Mouse (Mus musculus) intestine, postnatal 0 days (tissue): ENCODE data around the gene Lamtor1. TPM values are rescaled to one million over a fixed set of nuclear protein-coding genes. Genes with fewer than 3 reads are reported as not detected.
"Not testable (repeated sequence)": the region's sequence is repeated elsewhere in the genome, so short reads cannot be mapped to it uniquely, and the experiment has no call there.

Experiments used
- ATAC-seq: fragments of 200-750 bp; cut with Nextera tagmentation; 2 replicates; pipeline ENCODE4 v1.8.0; 2017; ENCODE audit warnings: mild to moderate bottlenecking, moderate TSS enrichment, moderate library complexity
- H3K27ac ChIP-seq: fragments of 300-500 bp; sonication (generic); 2 replicates; pipeline ENCODE4 v1.5.1; 2014; ENCODE audit warnings: mild to moderate bottlenecking, low read depth, low read length, moderate library complexity
- H3K27me3 ChIP-seq: fragments of 300-500 bp; sonication (generic); replicated peaks from 2 replicates; pipeline ENCODE4 v1.6.1; 2014; ENCODE audit warnings: low read length, mixed read lengths; ENCODE audit not compliant: control insufficient read depth, insufficient read depth
- H3K36me3 ChIP-seq: fragments of 300-500 bp; sonication (generic); 2 replicates; pipeline ENCODE4 v1.6.1; 2014; ENCODE audit warnings: mild to moderate bottlenecking, moderate library complexity; ENCODE audit not compliant: control insufficient read depth, insufficient read depth
- H3K4me1 ChIP-seq: fragments of 300-500 bp; sonication (generic); replicated peaks from 2 replicates; pipeline ENCODE4 v1.6.1; 2014; ENCODE audit warnings: antibody characterized with exemption, low read length, mixed read lengths; ENCODE audit not compliant: control insufficient read depth, insufficient read depth
- H3K4me2 ChIP-seq: fragments of 300-500 bp; sonication (generic); replicated peaks from 2 replicates; pipeline ENCODE4 v1.6.1; 2014; ENCODE audit warnings: low read depth, mild to moderate bottlenecking, moderate library complexity
- H3K4me3 ChIP-seq: fragments of 300-500 bp; sonication (generic); 2 replicates; pipeline ENCODE4 v1.5.1; 2014; ENCODE audit warnings: low read depth, low read length
- H3K9ac ChIP-seq: fragments of 300-500 bp; sonication (generic); 2 replicates; pipeline ENCODE4 v1.6.1; 2014; ENCODE audit warnings: mild to moderate bottlenecking, low read depth, low read length
- H3K9me3 ChIP-seq: fragments of 300-500 bp; sonication (generic); 2 replicates; pipeline ENCODE4 v1.6.1; 2016; ENCODE audit warnings: mixed run types; ENCODE audit not compliant: control insufficient read depth
- CTCF ChIP-seq: sonication (generic); IDR thresholded peaks from 2 replicates; pipeline ENCODE4 v1.5.1; 2016; ENCODE audit warnings: low read depth, mild to moderate bottlenecking, control low read depth, antibody characterized with exemption, moderate library complexity
- WGBS: fragments of 180-500 bp; shearing (Covaris S2); extraction: QIAGEN DNeasy Blood & Tissue Kit; methylation state at CpG from one replicate; pipeline ENCODE4 v1.1.7; 2014; 5-methylcytosine and 5-hydroxymethylcytosine counted together
- polyA plus RNA-seq: library from polyadenylated mRNA; unstranded; fragments of >200 nt; fragmentation: Nextera tagmentation; extraction: Ambion mirVana; gene quantifications from 2 replicates; pipeline ENCODE4 v1.2.1, GENCODE M21; 2015

Gene Lamtor1
- polyA plus RNA-seq, 1 experiment from 2014 or later = 179 TPM

GRCm38 (mm10) chr7:101906696-101907095, 992 bp downstream of the Lamtor1 start:
- WGBS = 50% methylated on average over 8 of the region's 8 CpGs
- Histone ChIP-seq H3K36me3 (peaks cover 19% of the 10 kb centered on the region), H3K9ac (peak overlapping the region; percentile 92), H3K9me3 (no peaks in the 10 kb centered on the region), H3K4me1 (no peaks in the 10 kb centered on the region; the same call in none of the 2 replicates), H3K27me3 (no peaks in the 10 kb centered on the region), H3K4me2 (peak overlapping the region; percentile 73), H3K4me3 (peak overlapping the region; percentile 86), H3K27ac (peak overlapping the region; percentile 97)
- no peak for TF ChIP-seq CTCF
- no peak for ATAC-seq

- no peaks in the 10 kb centered on the region for H3K9me3 ChIP-seq
- no peak for ATAC-seq
- H3K27me3 ChIP-seq = no peaks in the 10 kb centered on the region
- H3K9ac ChIP-seq = no peak overlapping the region
- peak overlapping the region; percentile 43 for H3K4me2 ChIP-seq
- peaks cover 36% of the 10 kb centered on the region for H3K36me3 ChIP-seq
- peak overlapping the region; percentile 57; the same call in 1 of the 2 replicates for H3K27ac ChIP-seq
- no peaks in the 10 kb centered on the region; the same call in none of the 2 replicates for H3K4me1 ChIP-seq
- 36% methylated on average over 4 of the region's 4 CpGs for WGBS
- H3K4me3 ChIP-seq = no peak overlapping the region
- 0 out of 2 replicates have a peak, but pooled peaks have one; percentile 12 for TF ChIP-seq CTCF
Observed at GRCm38 (mm10) chr7:101908367-101908766, 2.7 kb downstream of the Lamtor1 start.

GRCm38 (mm10) chr7:101910138-101910537, 4.4 kb downstream of the Lamtor1 start:
- H3K36me3 ChIP-seq = peaks cover 51% of the 10 kb centered on the region
- 84% methylated on average over 4 of the region's 4 CpGs for WGBS
- TF ChIP-seq CTCF = no peak

GRCm38 (mm10) chr7:101911982-101912381, 6.3 kb downstream of the Lamtor1 start:
- no peaks in the 10 kb centered on the region for H3K9me3 ChIP-seq
- no peak overlapping the region for H3K4me3 ChIP-seq
- peak; percentile 42 for TF ChIP-seq CTCF
- no peaks in the 10 kb centered on the region for H3K27me3 ChIP-seq
- no peak overlapping the region for H3K27ac ChIP-seq
- no peaks in the 10 kb centered on the region for H3K4me1 ChIP-seq
- ATAC-seq = no peak
- no peak overlapping the region for H3K9ac ChIP-seq
- no peak overlapping the region for H3K4me2 ChIP-seq
- H3K36me3 ChIP-seq = peaks cover 54% of the 10 kb centered on the region
- WGBS = 64% methylated on average over 3 of the region's 3 CpGs

More at GRCm38 (mm10) chr7:101910138-101910537, 4.4 kb downstream of the Lamtor1 start:
- ATAC-seq = no peak
- Histone ChIP-seq H3K27ac (no peak overlapping the region), H3K9me3 (no peaks in the 10 kb centered on the region), H3K4me2 (no peak overlapping the region), H3K4me1 (no peaks in the 10 kb centered on the region; the same call in none of the 2 replicates), H3K27me3 (no peaks in the 10 kb centered on the region), H3K9ac (no peak overlapping the region), H3K4me3 (no peak overlapping the region)

- H3K9me3 ChIP-seq = no peaks in the 10 kb centered on the region
- no peak overlapping the region for H3K4me2 ChIP-seq
- H3K4me3 ChIP-seq = no peak overlapping the region
- TF ChIP-seq CTCF = peak; percentile 94
- peak; percentile 32; the same call in 1 of the 2 replicates for ATAC-seq
- 10% methylated on average over 1 of the region's 1 CpGs for WGBS
- H3K36me3 ChIP-seq = peaks cover 21% of the 10 kb centered on the region
- H3K4me1 ChIP-seq = no peaks in the 10 kb centered on the region
- H3K27ac ChIP-seq = no peak overlapping the region
- no peak overlapping the region for H3K9ac ChIP-seq
- no peaks in the 10 kb centered on the region for H3K27me3 ChIP-seq
Observed at GRCm38 (mm10) chr7:101918071-101918470, 12.4 kb downstream of the Lamtor1 start.

- not testable (repeated sequence) for H3K4me2 ChIP-seq, H3K9ac ChIP-seq, H3K4me3 ChIP-seq, H3K9me3 ChIP-seq, H3K36me3 ChIP-seq, H3K27ac ChIP-seq, H3K27me3 ChIP-seq, ATAC-seq, H3K4me1 ChIP-seq
- peak; percentile 41; the same call in 1 of the 2 replicates for TF ChIP-seq CTCF
Observed at GRCm38 (mm10) chr7:101925892-101926291, 20.2 kb downstream of the Lamtor1 start.
